Mouse (Mus musculus): ENCODE measurements around the gene Fgf12.

GRCm38 (mm10) chr16:28770276-28770675 lies 17.4 kb upstream of the Fgf12 start:
- TF ChIP-seq CTCF (IDR thresholded peaks at IDR 0.05; ENCODE audit: low read depth, low read length) = no peak
- no peak for TF ChIP-seq GATA1 (IDR thresholded peaks at IDR 0.05; ENCODE audit: borderline replicate concordance, low read length)
- TF ChIP-seq TAL1 (conservative IDR thresholded peaks at IDR 0.05; ENCODE audit: low read depth, low read length) = no peak
- no peak for TF ChIP-seq POLR2AphosphoS5 (IDR thresholded peaks at IDR 0.05; ENCODE audit: insufficient replicate concordance, low read depth, low read length)

All from G1E (cell line).